Mouse (Mus musculus): Measurements from ENCODE around the gene Gstm5. TPM values are rescaled to one million over a fixed set of nuclear protein-coding genes. Genes with fewer than 3 reads are reported as not detected.
A peak's percentile ranks its signal among the peaks of the same experiment; 100 is the strongest.

Gene Gstm5
- polyA plus RNA-seq (2015; fragmentation: Nextera tagmentation; extraction: Ambion mirVana) = 157 and 172 TPM in 2 replicates

DNA sequence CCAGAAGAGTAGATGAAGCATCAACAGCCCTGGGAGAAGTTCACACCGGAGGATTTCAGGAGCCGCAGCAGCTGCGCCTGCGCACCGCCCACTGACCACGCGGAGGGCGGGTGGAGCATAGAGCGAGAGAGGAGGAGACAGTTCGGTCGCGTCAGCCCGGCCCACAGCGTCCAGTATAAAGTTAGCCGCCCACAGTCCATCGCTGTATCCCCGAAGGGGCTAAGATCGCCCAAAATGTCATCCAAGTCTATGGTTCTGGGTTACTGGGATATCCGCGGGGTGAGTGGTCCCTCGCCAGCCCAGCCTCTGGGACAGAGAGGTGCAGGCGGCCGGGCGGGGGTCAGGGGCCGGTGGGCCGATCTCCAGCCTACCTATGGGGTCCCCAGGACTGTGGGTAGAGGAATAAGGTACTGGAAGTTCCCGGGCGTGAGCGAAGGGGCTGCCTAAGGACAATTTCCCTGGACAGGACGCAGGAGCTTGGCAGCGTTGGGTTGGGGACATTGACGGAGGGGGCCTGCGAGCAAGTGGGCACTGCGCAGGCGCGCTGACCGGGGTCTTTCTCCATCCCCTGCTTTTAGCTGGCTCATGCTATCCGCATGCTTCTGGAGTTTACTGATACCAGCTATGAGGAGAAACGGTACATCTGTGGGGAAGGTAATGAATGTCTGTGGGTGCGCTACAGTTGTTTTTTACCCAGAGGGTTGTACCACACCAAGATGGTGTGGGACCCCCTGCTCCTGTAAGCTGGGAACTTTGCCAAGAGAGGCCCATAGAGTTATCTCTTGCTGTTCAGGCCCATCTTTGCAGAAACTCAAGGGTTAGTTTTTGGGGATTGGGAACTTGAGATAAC, at the start of gene Gstm5:
TSS of gene Gstm5 (plus strand) at position 102 of the 850 bp plus-strand sequence.
- WGBS = 4% methylated on average over 40 of the region's 40 CpGs
- no peaks in the 10 kb centered on the region for H3K27me3 ChIP-seq (replicated peaks; ENCODE audit: control insufficient read depth, insufficient read depth, low read length)
- peak; percentile 75 for ATAC-seq
- H3K9me3 ChIP-seq (ENCODE audit: control insufficient read depth) = no peaks in the 10 kb centered on the region
- no peak for TF ChIP-seq CTCF (IDR thresholded peaks at IDR 0.05; ENCODE audit: low read depth)
- 0 out of 2 replicates have a peak, but pooled peaks cover 2% of the 10 kb centered on the region for H3K4me1 ChIP-seq (replicated peaks; ENCODE audit: control insufficient read depth, insufficient read depth, low read length)
- peak within 1 kb of the TSS; percentile 63 for H3K4me3 ChIP-seq (ENCODE audit: low read depth, low read length)
- peak within 1 kb of the TSS; percentile 99 for H3K4me2 ChIP-seq (replicated peaks; ENCODE audit: low read depth)
- H3K36me3 ChIP-seq (ENCODE audit: control insufficient read depth, insufficient read depth) = peaks cover 38% of the 10 kb centered on the region
- peak within 1 kb of the TSS; percentile 81 for H3K9ac ChIP-seq (ENCODE audit: low read depth, low read length)
- peak within 1 kb of the TSS; percentile 70 for H3K27ac ChIP-seq (ENCODE audit: low read depth, low read length)

DNA sequence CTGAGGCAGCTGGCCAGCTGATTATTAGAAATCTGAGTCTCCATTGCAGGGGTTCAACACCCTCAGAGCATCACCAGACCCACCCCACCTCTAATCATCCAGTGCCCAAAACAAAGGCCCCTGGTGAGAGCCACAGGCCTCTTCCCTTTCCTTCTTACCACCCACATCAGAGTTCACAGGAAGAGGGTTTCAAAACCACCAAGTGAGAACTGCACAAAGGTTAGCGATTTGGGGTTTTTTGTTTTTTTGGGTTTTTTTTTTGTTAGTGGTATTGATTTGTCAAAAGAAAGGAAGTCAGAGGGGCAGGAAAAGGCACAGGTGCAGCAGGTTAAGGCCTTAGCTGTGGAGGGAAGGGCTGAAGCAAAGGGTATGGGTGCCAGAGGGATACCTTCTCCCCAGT, 49.4 kb upstream of the Gstm5 start:
- no peak overlapping the region for H3K9ac ChIP-seq (ENCODE audit: low read depth, low read length)
- TF ChIP-seq CTCF (IDR thresholded peaks at IDR 0.05; ENCODE audit: low read depth) = no peak
- H3K4me3 ChIP-seq (ENCODE audit: low read depth, low read length) = no peak overlapping the region
- ATAC-seq = no peak
- H3K4me2 ChIP-seq (replicated peaks; ENCODE audit: low read depth) = no peak overlapping the region
- H3K9me3 ChIP-seq (ENCODE audit: control insufficient read depth) = no peaks in the 10 kb centered on the region
- H3K27me3 ChIP-seq (replicated peaks; ENCODE audit: control insufficient read depth, insufficient read depth, low read length) = no peaks in the 10 kb centered on the region
- WGBS = 91% methylated on average over 1 of the region's 1 CpGs
- no peak overlapping the region for H3K27ac ChIP-seq (ENCODE audit: low read depth, low read length)
- H3K4me1 ChIP-seq (replicated peaks; ENCODE audit: control insufficient read depth, insufficient read depth, low read length) = no peaks in the 10 kb centered on the region
- no peaks in the 10 kb centered on the region for H3K36me3 ChIP-seq (ENCODE audit: control insufficient read depth, insufficient read depth)

DNA sequence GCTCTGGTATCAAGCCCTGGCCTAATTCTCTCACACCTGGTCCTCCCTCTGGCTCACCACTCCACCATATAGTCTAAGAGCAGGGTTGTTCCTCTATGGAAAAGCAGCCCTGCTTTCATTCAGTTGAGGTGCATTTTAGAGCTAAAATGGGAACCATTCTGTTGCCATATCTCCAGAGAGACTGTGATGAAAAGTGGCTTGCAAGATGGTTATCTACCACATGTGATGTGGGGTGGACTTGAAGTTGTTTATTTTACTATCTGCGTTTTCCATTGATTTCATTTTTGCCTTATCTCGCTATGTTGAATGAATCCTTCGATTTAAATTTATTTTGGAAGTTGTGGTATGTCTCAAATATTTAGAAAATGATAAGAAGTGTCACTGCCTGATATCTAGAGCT, 48.8 kb upstream of the Gstm5 start:
- no peak for TF ChIP-seq CTCF (IDR thresholded peaks at IDR 0.05; ENCODE audit: low read depth)
- Histone ChIP-seq H3K9ac (ENCODE audit: low read depth, low read length) (no peak overlapping the region), H3K4me1 (replicated peaks; ENCODE audit: control insufficient read depth, insufficient read depth, low read length) (no peaks in the 10 kb centered on the region), H3K36me3 (ENCODE audit: control insufficient read depth, insufficient read depth) (no peaks in the 10 kb centered on the region), H3K4me3 (ENCODE audit: low read depth, low read length) (no peak overlapping the region), H3K9me3 (ENCODE audit: control insufficient read depth) (no peaks in the 10 kb centered on the region), H3K4me2 (replicated peaks; ENCODE audit: low read depth) (no peak overlapping the region), H3K27ac (ENCODE audit: low read depth, low read length) (no peak overlapping the region), H3K27me3 (replicated peaks; ENCODE audit: control insufficient read depth, insufficient read depth, low read length) (no peaks in the 10 kb centered on the region)
- ATAC-seq = no peak
- 37% methylated on average over 3 of the region's 3 CpGs for WGBS

DNA sequence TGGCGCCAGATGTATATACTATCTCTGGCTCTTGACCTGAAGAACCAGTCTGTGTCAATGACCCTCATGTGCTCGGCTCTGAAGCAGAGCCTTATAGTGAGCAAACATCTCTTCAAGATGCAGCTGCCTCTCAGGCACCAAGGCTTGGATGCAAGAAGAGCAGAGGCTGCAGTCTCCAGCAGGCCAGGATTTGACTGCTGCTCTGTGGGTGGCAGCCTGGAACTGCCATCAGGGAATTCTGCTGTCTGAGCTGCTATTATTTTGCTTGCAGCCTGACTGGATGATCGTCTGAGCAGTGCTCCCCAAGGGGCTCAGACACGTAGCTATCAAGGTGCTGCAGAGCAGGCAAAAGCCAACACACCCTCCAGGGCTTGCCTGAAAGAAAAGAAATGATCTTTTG, 47.5 kb upstream of the Gstm5 start:
- Histone ChIP-seq H3K9ac (ENCODE audit: low read depth, low read length) (0 out of 2 replicates have a peak overlapping the region, but pooled peaks have one; percentile 11), H3K9me3 (ENCODE audit: control insufficient read depth) (no peaks in the 10 kb centered on the region), H3K4me3 (ENCODE audit: low read depth, low read length) (no peak overlapping the region), H3K27ac (ENCODE audit: low read depth, low read length) (no peak overlapping the region), H3K4me1 (replicated peaks; ENCODE audit: control insufficient read depth, insufficient read depth, low read length) (no peaks in the 10 kb centered on the region), H3K36me3 (ENCODE audit: control insufficient read depth, insufficient read depth) (no peaks in the 10 kb centered on the region), H3K4me2 (replicated peaks; ENCODE audit: low read depth) (no peak overlapping the region), H3K27me3 (replicated peaks; ENCODE audit: control insufficient read depth, insufficient read depth, low read length) (no peaks in the 10 kb centered on the region)
- WGBS = 51% methylated on average over 4 of the region's 4 CpGs
- TF ChIP-seq CTCF (IDR thresholded peaks at IDR 0.05; ENCODE audit: low read depth) = no peak
- no peak for ATAC-seq

DNA sequence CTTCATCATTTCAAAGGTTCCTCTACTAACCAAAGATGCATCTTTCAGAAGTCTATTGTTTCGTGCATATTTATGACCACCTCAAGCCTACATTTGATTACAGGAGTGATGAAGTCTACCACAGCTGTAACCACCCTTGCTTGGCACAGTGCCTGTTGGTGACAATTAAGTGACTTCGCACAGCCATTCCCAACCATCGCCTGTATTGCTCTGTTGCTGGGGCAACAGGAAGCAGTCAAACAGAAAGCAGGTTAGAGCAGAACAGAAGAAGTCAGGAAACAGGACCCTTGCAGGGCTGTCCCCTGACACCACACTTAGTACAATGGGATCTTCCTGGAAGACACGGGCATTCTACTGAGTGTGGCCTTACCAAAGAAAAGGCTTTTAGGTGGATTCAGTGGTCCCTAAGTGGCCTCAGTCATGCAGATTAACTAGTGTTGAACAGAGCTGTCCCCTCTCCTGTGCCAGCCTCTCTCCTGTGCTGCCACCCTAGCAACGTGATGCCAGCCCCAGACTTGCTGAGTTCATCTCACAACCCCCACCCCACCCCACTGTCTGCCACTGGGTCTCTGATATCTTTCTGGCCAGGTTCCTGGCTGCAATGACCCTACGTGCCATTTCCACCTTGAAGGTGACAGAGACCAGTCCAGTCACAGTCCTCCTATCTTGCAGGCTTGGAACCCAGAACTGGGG, 46.5 kb upstream of the Gstm5 start:
- Histone ChIP-seq H3K36me3 (ENCODE audit: control insufficient read depth, insufficient read depth) (no peaks in the 10 kb centered on the region), H3K9me3 (ENCODE audit: control insufficient read depth) (no peaks in the 10 kb centered on the region), H3K4me1 (replicated peaks; ENCODE audit: control insufficient read depth, insufficient read depth, low read length) (no peaks in the 10 kb centered on the region), H3K27me3 (replicated peaks; ENCODE audit: control insufficient read depth, insufficient read depth, low read length) (no peaks in the 10 kb centered on the region), H3K4me3 (ENCODE audit: low read depth, low read length) (no peak overlapping the region), H3K27ac (ENCODE audit: low read depth, low read length) (no peak overlapping the region), H3K9ac (ENCODE audit: low read depth, low read length) (no peak overlapping the region), H3K4me2 (replicated peaks; ENCODE audit: low read depth) (no peak overlapping the region)
- WGBS = 66% methylated on average over 6 of the region's 6 CpGs
- no peak for ATAC-seq
- no peak for TF ChIP-seq CTCF (IDR thresholded peaks at IDR 0.05; ENCODE audit: low read depth)

DNA sequence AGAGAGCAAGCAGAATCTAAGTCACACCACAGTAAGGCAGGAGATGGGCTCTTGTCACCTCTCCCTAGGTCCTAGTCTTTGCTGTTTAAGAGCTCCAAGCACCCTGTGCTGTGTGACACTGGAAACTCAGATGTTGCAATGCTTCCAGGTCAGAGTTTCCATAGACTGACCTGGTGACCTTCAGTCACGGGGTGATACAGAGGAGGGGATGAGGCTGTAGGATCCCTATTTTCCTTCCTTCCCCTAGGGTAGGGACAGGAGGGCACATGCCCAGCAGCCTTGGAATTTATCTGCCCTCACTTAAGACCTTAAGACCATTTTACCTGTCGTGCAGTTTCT, 46.0 kb upstream of the Gstm5 start:
- no peak overlapping the region for H3K27ac ChIP-seq (ENCODE audit: low read depth, low read length)
- no peak for TF ChIP-seq CTCF (IDR thresholded peaks at IDR 0.05; ENCODE audit: low read depth)
- no peak overlapping the region for H3K4me3 ChIP-seq (ENCODE audit: low read depth, low read length)
- H3K27me3 ChIP-seq (replicated peaks; ENCODE audit: control insufficient read depth, insufficient read depth, low read length) = no peaks in the 10 kb centered on the region
- H3K4me2 ChIP-seq (replicated peaks; ENCODE audit: low read depth) = no peak overlapping the region
- no peaks in the 10 kb centered on the region for H3K4me1 ChIP-seq (replicated peaks; ENCODE audit: control insufficient read depth, insufficient read depth, low read length)
- H3K36me3 ChIP-seq (ENCODE audit: control insufficient read depth, insufficient read depth) = no peaks in the 10 kb centered on the region
- ATAC-seq = no peak
- H3K9ac ChIP-seq (ENCODE audit: low read depth, low read length) = no peak overlapping the region
- WGBS = 77% methylated on average over 2 of the region's 2 CpGs
- no peaks in the 10 kb centered on the region for H3K9me3 ChIP-seq (ENCODE audit: control insufficient read depth)
